Mouse (Mus musculus) embryonic facial prominence, embryonic 12.5 days (tissue): ENCODE measurements at regions not wholly inside any gene's neighbourhood (a gene's known extent, or its start where the extent isn't known, plus 50 kb on each side); places are given as distances from the start of the nearest gene placed in this dataset.
"Not testable (repeated sequence)": the region's sequence is repeated elsewhere in the genome, so short reads cannot be mapped to it uniquely, and the experiment has no call there.

Experiments
- ATAC-seq: fragments of 200-750 bp; cut with Nextera tagmentation; 2 replicates; pipeline ENCODE4 v1.8.0; 2017; ENCODE audit not compliant: insufficient number of reproducible peaks, insufficient read depth, low FRiP score, low TSS enrichment
- H3K27ac ChIP-seq: fragments of 300-500 bp; sonication (generic); 2 replicates; pipeline ENCODE4 v1.5.1; 2016; ENCODE audit warnings: mild to moderate bottlenecking
- H3K27me3 ChIP-seq: fragments of 300-500 bp; sonication (generic); 2 replicates; pipeline ENCODE4 v1.6.1; 2016; ENCODE audit warnings: mild to moderate bottlenecking, moderate library complexity
- H3K36me3 ChIP-seq: fragments of 300-500 bp; sonication (generic); 2 replicates; pipeline ENCODE4 v1.6.1; 2016; ENCODE audit warnings: mild to moderate bottlenecking
- H3K4me1 ChIP-seq: fragments of 300-500 bp; sonication (generic); 2 replicates; pipeline ENCODE4 v1.6.1; 2016
- H3K4me2 ChIP-seq: fragments of 300-500 bp; sonication (generic); replicated peaks from 2 replicates; pipeline ENCODE4 v1.6.1; 2016; ENCODE audit warnings: mild to moderate bottlenecking, moderate library complexity
- H3K4me3 ChIP-seq: fragments of 300-500 bp; sonication (generic); 2 replicates; pipeline ENCODE4 v1.5.1; 2016; ENCODE audit warnings: mild to moderate bottlenecking
- H3K9ac ChIP-seq: fragments of 300-500 bp; sonication (generic); 2 replicates; pipeline ENCODE4 v1.6.1; 2016; ENCODE audit warnings: mild to moderate bottlenecking, moderate library complexity
- H3K9me3 ChIP-seq: fragments of 300-500 bp; sonication (generic); 2 replicates; pipeline ENCODE4 v1.6.1; 2016; ENCODE audit warnings: mild to moderate bottlenecking, moderate library complexity
- WGBS: fragments of 180-500 bp; shearing (Covaris S2); methylation state at CpG from one replicate; pipeline ENCODE4 v1.1.7; 2016; 5-methylcytosine and 5-hydroxymethylcytosine counted together

DNA sequence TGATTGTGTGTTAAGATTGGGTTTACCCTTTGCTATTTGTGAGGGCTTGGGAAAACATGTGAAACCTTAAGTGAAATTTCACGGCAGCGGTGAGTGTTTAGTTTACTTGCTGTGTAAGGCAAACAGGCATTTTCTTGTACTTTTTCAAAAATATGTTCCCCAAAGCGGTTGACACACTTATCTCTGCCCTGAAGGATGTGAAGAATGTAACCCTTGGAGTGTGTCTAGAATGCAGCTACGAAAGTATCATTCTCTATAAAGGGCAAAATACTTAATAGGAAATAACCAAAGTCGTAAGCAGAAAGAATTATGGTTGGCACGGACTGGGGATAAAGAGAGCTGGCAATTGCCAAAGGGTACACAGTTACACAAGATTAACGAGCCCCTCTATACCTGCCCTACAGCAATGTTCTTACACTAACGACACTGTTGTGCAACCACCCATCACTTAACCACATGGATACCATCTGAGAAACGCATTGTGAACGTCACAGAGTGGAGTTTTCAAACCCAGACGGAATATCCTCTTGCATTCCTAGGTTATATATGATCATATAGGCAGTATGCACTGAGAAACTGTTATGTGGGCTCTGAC is 162.3 kb upstream of the 2610301B20Rik start:
- Histone ChIP-seq H3K4me1 (no peaks in the 10 kb centered on the region), H3K27me3 (no peaks in the 10 kb centered on the region), H3K4me3 (no peak overlapping the region), H3K36me3 (no peaks in the 10 kb centered on the region), H3K4me2 (no peak overlapping the region), H3K27ac (no peak overlapping the region), H3K9me3 (no peaks in the 10 kb centered on the region), H3K9ac (no peak overlapping the region)
- ATAC-seq, result no peak
- 81% methylated on average over 11 of the region's 11 CpGs for WGBS

DNA sequence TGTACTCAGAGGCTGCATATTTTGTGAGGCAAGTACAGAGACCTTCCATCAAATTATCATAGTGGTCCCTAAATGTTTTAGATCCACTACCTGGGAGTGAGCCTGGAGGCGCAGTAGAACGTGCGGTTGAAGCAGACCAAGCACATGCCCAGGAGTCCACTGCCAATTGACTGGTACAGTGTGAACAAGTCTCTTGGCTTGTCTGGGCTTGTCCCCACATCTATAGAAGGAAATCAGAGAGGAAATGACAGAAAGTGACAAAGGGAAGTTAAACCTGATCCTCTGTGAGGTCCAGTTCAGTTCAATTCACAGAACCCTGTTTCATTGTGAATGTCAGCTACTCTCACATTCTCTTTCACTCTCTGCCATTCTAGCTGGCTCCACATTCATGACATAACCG is 151.0 kb upstream of the 2610301B20Rik start:
- Histone ChIP-seq H3K9ac (no peak overlapping the region), H3K36me3 (no peaks in the 10 kb centered on the region), H3K4me2 (no peak overlapping the region), H3K27me3 (no peaks in the 10 kb centered on the region), H3K9me3 (no peaks in the 10 kb centered on the region), H3K4me1 (no peaks in the 10 kb centered on the region), H3K27ac (no peak overlapping the region), H3K4me3 (no peak overlapping the region)
- WGBS, result 84% methylated on average over 4 of the region's 4 CpGs
- ATAC-seq, result no peak

DNA sequence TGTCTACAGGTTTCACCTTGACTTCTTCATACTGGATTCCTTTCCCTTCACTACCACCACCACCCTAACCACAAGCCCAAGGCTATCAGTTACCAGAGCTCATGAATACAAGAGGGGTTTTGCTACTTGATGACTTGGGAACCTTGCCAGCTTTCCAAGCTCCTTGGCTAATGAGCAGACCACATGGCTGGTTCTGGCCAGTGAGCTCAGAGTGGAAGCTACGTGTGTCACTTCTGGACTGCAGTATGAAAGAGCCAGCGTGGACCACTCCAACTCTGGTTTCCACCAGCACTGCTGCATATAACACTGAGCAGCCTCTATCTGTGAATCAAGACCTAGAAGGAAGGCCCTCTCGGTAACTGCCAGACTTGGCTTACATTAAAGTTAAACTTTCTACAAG is 146.4 kb upstream of the 2610301B20Rik start:
- H3K4me1 ChIP-seq, result no peaks in the 10 kb centered on the region
- WGBS, result 81% methylated on average over 3 of the region's 3 CpGs
- H3K27me3 ChIP-seq, result no peaks in the 10 kb centered on the region
- H3K4me3 ChIP-seq, result no peak overlapping the region
- no peaks in the 10 kb centered on the region for H3K9me3 ChIP-seq
- H3K36me3 ChIP-seq, result no peaks in the 10 kb centered on the region
- no peak overlapping the region for H3K4me2 ChIP-seq
- no peak for ATAC-seq
- H3K9ac ChIP-seq, result no peak overlapping the region
- H3K27ac ChIP-seq, result no peak overlapping the region

DNA sequence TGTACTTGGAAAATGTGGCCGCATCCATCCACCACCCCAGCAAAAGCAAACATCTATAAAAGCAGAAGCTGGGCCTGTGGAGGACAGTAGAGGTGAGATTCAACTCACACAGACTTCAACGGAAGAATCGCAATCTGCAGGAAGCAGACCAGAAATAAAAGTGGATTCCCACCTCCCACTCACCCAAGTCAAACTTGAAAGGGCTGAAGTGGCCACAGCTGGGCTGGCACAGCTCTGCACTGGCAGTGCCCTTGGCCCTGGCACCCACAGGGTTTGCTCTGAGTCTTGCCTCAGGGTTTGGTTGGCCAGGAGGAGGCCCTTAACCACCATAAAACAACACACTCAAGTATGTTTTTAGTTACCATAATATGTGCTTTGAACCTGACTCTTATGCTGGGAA is 129.1 kb upstream of the 2610301B20Rik start:
- Histone ChIP-seq H3K27me3 (no peaks in the 10 kb centered on the region), H3K9ac (no peak overlapping the region), H3K27ac (no peak overlapping the region), H3K4me1 (no peaks in the 10 kb centered on the region), H3K36me3 (no peaks in the 10 kb centered on the region), H3K4me2 (no peak overlapping the region), H3K9me3 (no peaks in the 10 kb centered on the region), H3K4me3 (no peak overlapping the region)
- WGBS, result 91% methylated on average over 3 of the region's 3 CpGs
- no peak for ATAC-seq

DNA sequence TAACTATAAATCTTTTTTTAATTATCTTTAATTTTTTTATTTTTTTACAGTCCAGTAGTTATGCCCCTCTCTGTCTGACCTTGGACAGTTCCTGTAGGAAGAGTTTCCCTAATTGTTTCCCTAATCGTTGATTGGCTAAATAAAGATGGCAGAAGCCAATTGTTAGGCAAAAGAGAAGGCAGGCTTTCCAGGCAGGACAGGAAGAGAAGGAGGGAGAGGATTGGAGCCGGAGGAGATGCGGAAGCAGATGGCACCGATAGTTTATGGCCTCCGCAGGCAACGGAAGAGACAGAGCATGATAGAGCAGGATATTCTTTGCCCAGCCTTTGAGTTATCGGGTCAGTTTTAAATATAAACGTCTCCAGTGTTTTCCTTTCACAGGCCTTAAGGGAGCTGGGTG is 125.5 kb upstream of the 2610301B20Rik start:
- Histone ChIP-seq H3K4me2 (no peak overlapping the region), H3K4me1 (no peaks in the 10 kb centered on the region), H3K27me3 (no peaks in the 10 kb centered on the region), H3K9me3 (no peaks in the 10 kb centered on the region), H3K27ac (no peak overlapping the region), H3K4me3 (no peak overlapping the region), H3K36me3 (no peaks in the 10 kb centered on the region), H3K9ac (no peak overlapping the region)
- no peak for ATAC-seq
- WGBS, result 86% methylated on average over 8 of the region's 8 CpGs

DNA sequence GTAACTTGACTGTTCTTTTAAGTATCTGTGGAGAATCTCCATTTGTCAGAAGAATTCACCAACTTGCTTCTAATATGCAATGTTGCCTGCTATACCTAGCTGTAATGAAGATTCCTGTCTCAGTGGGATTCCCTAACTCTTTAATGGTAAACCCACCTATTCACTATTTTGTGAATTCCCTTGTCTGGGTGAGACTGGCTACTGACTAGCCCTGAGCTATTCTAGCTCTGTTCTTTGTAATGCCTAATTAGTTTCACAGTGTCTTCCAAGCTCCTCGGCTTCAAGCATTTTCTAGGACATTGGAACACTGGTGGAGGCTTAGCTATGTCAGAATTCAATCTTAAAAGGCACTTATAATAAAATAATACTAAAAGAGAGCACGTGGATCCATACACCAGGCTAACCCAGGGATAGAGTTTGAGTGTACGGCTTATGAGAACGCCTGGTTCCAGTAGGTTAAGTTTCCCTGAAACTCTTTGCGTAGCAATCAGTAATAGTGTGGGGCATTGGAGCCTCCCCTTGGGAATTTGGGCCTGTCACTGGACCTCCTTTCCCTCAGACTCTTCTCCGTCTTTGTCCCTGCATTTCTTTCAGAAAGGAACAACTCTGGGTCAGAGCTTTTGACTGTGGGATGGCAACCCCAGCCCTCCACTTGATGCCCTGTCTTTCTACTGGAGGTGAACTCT is 123.8 kb upstream of the 2610301B20Rik start:
- H3K27ac ChIP-seq, H3K9ac ChIP-seq, H3K9me3 ChIP-seq, H3K27me3 ChIP-seq, H3K4me1 ChIP-seq, H3K4me2 ChIP-seq, H3K36me3 ChIP-seq, ATAC-seq, H3K4me3 ChIP-seq: not testable (repeated sequence)
- WGBS, result 61% methylated on average over 6 of the region's 6 CpGs

DNA sequence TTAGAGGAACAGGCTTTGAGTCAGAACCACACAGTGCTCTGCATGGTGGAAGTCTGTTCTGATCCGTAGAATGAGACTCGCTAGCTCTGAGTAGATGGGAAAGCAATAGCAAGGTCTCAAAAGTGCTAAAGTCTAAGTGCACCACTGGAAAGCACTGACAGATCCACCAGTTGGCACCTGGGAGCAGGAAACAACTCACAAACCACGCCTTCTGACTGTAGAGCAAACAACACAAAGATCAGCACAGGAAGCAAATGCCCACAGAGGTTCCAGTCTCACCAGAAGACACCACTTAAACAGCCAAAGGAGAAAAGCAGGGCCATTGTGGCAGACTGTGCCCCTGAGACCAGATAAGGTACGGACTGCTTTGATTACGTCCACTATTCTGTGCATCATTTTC is 121.1 kb upstream of the 2610301B20Rik start:
- no peak for ATAC-seq
- WGBS, result 83% methylated on average over 5 of the region's 5 CpGs
- H3K9me3 ChIP-seq, result no peaks in the 10 kb centered on the region

DNA sequence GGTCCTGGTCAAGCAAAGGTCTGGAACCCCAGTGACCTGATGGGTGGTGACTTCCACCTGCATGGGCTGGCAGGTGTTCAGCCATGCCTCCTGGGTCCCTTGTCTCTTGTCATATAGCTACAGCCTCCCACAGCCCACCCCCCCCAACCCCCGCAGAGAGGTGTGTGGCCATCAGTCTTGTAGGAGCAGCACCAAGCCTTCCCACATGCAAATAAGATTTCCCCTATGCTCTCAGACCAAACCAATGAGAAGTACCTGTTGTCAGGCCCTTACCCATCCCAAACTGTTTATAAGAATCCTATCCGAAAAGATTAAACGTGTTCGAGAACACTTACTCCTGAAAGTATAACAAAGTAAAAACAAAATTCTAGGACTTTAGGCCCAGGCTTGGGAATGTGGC is 114.8 kb upstream of the 2610301B20Rik start:
- H3K4me3 ChIP-seq, result no peak overlapping the region
- no peaks in the 10 kb centered on the region for H3K36me3 ChIP-seq
- H3K4me2 ChIP-seq, result no peak overlapping the region
- no peaks in the 10 kb centered on the region for H3K4me1 ChIP-seq
- H3K9ac ChIP-seq, result no peak overlapping the region
- H3K27ac ChIP-seq, result no peak overlapping the region
- H3K27me3 ChIP-seq, result no peaks in the 10 kb centered on the region
- no peaks in the 10 kb centered on the region for H3K9me3 ChIP-seq
- 92% methylated on average over 4 of the region's 4 CpGs for WGBS
- ATAC-seq, result no peak

More for the DNA sequence above, 121.1 kb upstream of the 2610301B20Rik start:
- Histone ChIP-seq H3K4me2 (no peak overlapping the region), H3K27me3 (no peaks in the 10 kb centered on the region), H3K27ac (no peak overlapping the region), H3K36me3 (no peaks in the 10 kb centered on the region), H3K9ac (no peak overlapping the region), H3K4me1 (no peaks in the 10 kb centered on the region), H3K4me3 (no peak overlapping the region)

DNA sequence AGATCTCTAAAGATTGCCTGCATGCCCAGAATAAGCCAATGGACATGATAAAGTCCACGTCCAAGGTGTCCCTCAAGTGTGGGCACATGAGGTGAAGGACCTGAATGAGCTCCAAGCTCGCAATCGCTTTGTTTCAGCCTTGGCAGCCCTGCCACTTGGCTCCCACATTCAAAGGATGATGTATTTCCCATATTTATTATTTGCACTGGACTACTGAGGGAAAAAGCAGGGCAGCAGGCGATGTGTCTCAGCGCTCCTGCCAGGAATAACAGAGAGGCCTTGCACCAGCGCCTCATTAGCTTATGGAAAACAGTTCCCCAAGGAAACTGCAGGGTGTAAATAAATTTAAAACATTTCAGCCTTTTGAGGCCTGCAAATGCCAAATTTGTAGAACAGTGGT is 106.6 kb upstream of the 2610301B20Rik start:
- WGBS, result 86% methylated on average over 6 of the region's 6 CpGs
- Histone ChIP-seq H3K9me3 (no peaks in the 10 kb centered on the region), H3K4me2 (no peak overlapping the region), H3K4me1 (no peaks in the 10 kb centered on the region), H3K4me3 (no peak overlapping the region), H3K9ac (no peak overlapping the region), H3K36me3 (no peaks in the 10 kb centered on the region), H3K27me3 (no peaks in the 10 kb centered on the region), H3K27ac (no peak overlapping the region)
- no peak for ATAC-seq

DNA sequence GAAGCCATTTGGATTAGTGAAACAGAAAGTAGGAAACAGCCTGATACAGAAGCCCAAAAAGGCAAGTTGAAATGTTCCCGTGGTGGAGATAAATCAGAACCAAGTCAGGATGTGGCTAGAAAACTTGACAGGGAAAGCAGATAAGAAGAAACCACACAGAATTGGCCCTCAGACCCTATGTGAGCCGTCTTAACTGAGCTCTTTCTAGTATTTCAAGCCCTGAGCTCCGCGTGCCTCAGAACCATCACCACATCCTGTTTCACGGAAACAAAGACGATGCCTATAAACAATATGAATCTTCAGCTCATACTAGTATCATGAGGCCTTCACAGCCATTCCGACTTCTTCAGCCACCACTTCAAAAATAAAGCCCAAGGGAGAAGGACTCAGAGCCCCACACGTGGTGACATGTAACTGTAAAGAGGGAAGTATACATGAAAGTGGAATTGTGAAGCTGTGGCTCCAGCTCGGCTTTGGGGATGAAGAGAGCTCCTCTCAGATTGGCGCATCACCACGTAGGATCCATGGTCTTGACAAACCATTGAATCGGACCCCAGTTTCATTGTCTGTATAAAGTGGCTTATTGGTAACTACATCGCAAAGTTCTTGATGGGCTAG is 104.2 kb upstream of the 2610301B20Rik start:
- ATAC-seq, result no peak
- no peaks in the 10 kb centered on the region for H3K9me3 ChIP-seq
- H3K9ac ChIP-seq, result no peak overlapping the region
- no peak overlapping the region for H3K4me2 ChIP-seq
- no peak overlapping the region for H3K27ac ChIP-seq
- H3K36me3 ChIP-seq, result no peaks in the 10 kb centered on the region
- H3K27me3 ChIP-seq, result no peaks in the 10 kb centered on the region
- 92% methylated on average over 13 of the region's 13 CpGs for whole genome bisulfite sequencing
- H3K4me3 ChIP-seq, result no peak overlapping the region
- peaks cover 6% of the 10 kb centered on the region; the same call in 1 of the 2 replicates for H3K4me1 ChIP-seq

DNA sequence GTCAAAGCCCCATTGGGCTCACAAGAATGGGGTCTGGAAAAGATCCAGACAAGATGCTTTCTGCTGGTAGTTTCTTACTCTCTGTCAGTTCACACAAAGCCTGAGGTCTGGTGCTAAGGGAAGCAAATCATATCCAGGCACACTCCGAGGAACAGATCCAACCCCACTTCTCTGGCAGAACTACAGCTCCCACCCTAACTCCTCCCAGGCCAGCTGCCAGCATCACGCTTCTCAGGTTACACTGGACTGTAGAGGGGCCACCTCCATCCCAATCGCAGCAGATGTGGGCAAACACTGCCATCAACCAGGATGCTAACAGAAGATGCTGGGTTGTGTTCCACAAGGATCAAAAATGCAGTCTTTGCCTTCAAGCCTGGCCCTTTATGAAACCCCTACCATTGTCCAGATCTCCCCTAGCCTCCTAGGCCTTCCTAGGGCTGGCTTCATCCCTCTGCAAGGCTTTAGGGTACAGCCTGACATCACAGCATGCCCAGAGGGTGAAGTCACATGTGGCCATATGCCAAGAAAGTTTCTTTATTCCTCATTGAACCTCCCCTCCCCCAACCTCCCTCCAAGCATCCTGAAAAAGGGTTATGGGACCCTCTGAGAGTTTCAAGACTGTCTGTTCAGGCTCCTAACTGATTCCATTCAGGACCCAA is 99.6 kb upstream of the 2610301B20Rik start:
- no peaks in the 10 kb centered on the region for H3K27me3 ChIP-seq
- H3K9ac ChIP-seq, result no peak overlapping the region
- no peaks in the 10 kb centered on the region for H3K36me3 ChIP-seq
- no peak overlapping the region for H3K4me2 ChIP-seq
- WGBS, result 18% methylated on average over 3 of the region's 3 CpGs
- H3K9me3 ChIP-seq, result no peaks in the 10 kb centered on the region
- H3K4me1 ChIP-seq, result peaks cover 6% of the 10 kb centered on the region; the same call in 1 of the 2 replicates
- no peak overlapping the region for H3K4me3 ChIP-seq
- ATAC-seq, result peak; percentile 92
- H3K27ac ChIP-seq, result peak overlapping the region; percentile 46

DNA sequence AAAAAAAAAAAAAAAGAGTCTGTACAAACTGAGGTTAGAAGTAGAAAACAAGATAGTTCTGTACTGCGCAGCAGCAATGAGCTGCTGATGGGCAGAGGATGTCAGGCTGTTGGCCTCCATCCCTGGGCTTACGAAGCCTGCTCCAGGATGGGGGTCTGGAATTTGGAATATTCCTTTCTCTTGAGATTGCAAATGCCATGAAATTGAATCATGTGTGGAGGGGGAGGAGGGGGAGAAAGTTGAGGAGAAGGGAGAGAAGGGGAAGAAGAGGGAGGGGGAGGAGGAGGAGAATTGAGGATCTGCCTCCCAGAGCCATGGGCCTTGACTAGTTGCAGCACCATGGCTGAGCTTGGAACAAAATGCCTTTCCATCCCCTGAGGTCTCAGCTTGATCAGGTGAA is 87.6 kb upstream of the 2610301B20Rik start:
- peaks cover 4% of the 10 kb centered on the region; the same call in 1 of the 2 replicates for H3K4me1 ChIP-seq
- H3K9ac ChIP-seq, result no peak overlapping the region
- ATAC-seq, result no peak
- H3K27me3 ChIP-seq, result no peaks in the 10 kb centered on the region
- H3K9me3 ChIP-seq, result no peaks in the 10 kb centered on the region
- no peaks in the 10 kb centered on the region for H3K36me3 ChIP-seq
- H3K4me3 ChIP-seq, result no peak overlapping the region
- no peak overlapping the region for H3K4me2 ChIP-seq
- no peak overlapping the region for H3K27ac ChIP-seq
- 64% methylated on average over 2 of the region's 2 CpGs for WGBS
